Mouse (Mus musculus) midbrain, embryonic 14.5 days (tissue): ENCODE results near the gene Apol11a. TPM values are rescaled to one million over a fixed set of nuclear protein-coding genes. Genes with fewer than 3 reads are reported as not detected.
"Not testable (repeated sequence)": the region's sequence is repeated elsewhere in the genome, so short reads cannot be mapped to it uniquely, and the experiment has no call there.

Experiments
- ATAC-seq: fragments of 200-750 bp; cut with Nextera tagmentation; 2 replicates; pipeline ENCODE4 v1.8.0; 2017; ENCODE audit warnings: moderate number of reproducible peaks, moderate library complexity; ENCODE audit not compliant: low FRiP score, low TSS enrichment
- DNase-seq: peaks from one replicate; pipeline ENCODE4 v3.0.0-alpha.2; 2015
- H3K27ac ChIP-seq: fragments of 300-500 bp; sonication (generic); replicated peaks from 2 replicates; pipeline ENCODE4 v1.5.1; 2014; ENCODE audit warnings: mild to moderate bottlenecking, low read depth, low read length, moderate library complexity
- H3K27me3 ChIP-seq: fragments of 300-500 bp; sonication (generic); 2 replicates; pipeline ENCODE4 v1.6.1; 2014; ENCODE audit warnings: low read length, control low read depth, mixed read lengths; ENCODE audit not compliant: control insufficient read depth, insufficient read depth
- H3K36me3 ChIP-seq: fragments of 300-500 bp; sonication (generic); 2 replicates; pipeline ENCODE4 v1.6.1; 2014; ENCODE audit warnings: low read length, control low read depth; ENCODE audit not compliant: control insufficient read depth, insufficient read depth
- H3K4me1 ChIP-seq: fragments of 300-500 bp; sonication (generic); 2 replicates; pipeline ENCODE4 v1.6.1; 2014; ENCODE audit warnings: mild to moderate bottlenecking, antibody characterized with exemption, low read length, control low read depth; ENCODE audit not compliant: control insufficient read depth, insufficient read depth
- H3K4me2 ChIP-seq: fragments of 300-500 bp; sonication (generic); 2 replicates; pipeline ENCODE4 v1.6.1; 2014; ENCODE audit warnings: mild to moderate bottlenecking, low read length, moderate library complexity
- H3K4me3 ChIP-seq: fragments of 300-500 bp; sonication (generic); replicated peaks from 2 replicates; pipeline ENCODE4 v1.5.1; 2014; ENCODE audit warnings: low read depth, low read length
- H3K9ac ChIP-seq: fragments of 300-500 bp; sonication (generic); replicated peaks from 2 replicates; pipeline ENCODE4 v1.6.1; 2014; ENCODE audit warnings: mild to moderate bottlenecking, low read length, moderate library complexity
- H3K9me3 ChIP-seq: fragments of 300-500 bp; sonication (generic); 2 replicates; pipeline ENCODE4 v1.6.1; 2016; ENCODE audit warnings: low read length, control low read depth, mixed read lengths; ENCODE audit not compliant: control insufficient read depth
- WGBS: fragments of 180-500 bp; shearing (Covaris S2); extraction: QIAGEN DNeasy Blood & Tissue Kit; methylation state at CpG from one replicate; pipeline ENCODE4 v1.1.7; 2014; 5-methylcytosine and 5-hydroxymethylcytosine counted together
- polyA plus RNA-seq: library from polyadenylated mRNA; unstranded; fragments of >200 nt; fragmentation: Nextera tagmentation; extraction: Ambion mirVana; gene quantifications from 2 replicates; pipeline ENCODE4 v1.2.1, GENCODE M21; 2014

The Apol11a gene
- polyA plus RNA-seq, 1 experiment from 2014 or later = not detected

- Histone ChIP-seq H3K4me3 (no peak within 1 kb of the TSS), H3K36me3 (no peaks in the 10 kb centered on the region), H3K4me2 (no peak within 1 kb of the TSS), H3K4me1 (no peaks in the 10 kb centered on the region), H3K9ac (no peak within 1 kb of the TSS), H3K27ac (no peak within 1 kb of the TSS), H3K27me3 (no peaks in the 10 kb centered on the region), H3K9me3 (no peaks in the 10 kb centered on the region)
- ATAC-seq = no peak
- no peak for DNase-seq
Measured at GRCm38 (mm10) chr15:77533216-77533615, 25.1 kb downstream of the Apol11a start, which contains the start of gene Apol7c. Gene Apol7c (minus strand): TSS chr15:77533316.

- not testable (repeated sequence) for H3K9me3 ChIP-seq, ATAC-seq, H3K27ac ChIP-seq, H3K4me3 ChIP-seq, H3K9ac ChIP-seq, DNase-seq, H3K36me3 ChIP-seq, H3K4me1 ChIP-seq, H3K4me2 ChIP-seq, H3K27me3 ChIP-seq
- WGBS = 41% methylated on average over 1 of the region's 1 CpGs
Measured at GRCm38 (mm10) chr15:77539221-77539620, 31.1 kb downstream of the Apol11a start.

GRCm38 (mm10) chr15:77561792-77562191 is 53.7 kb downstream of the Apol11a start, which contains the start of gene 1700025B11Rik:
Gene 1700025B11Rik (minus strand): TSS chr15:77561892.
- no peak within 1 kb of the TSS for H3K4me3 ChIP-seq
- no peak for ATAC-seq
- H3K9ac ChIP-seq = no peak within 1 kb of the TSS

GRCm38 (mm10) chr15:77563219-77563618 is 55.1 kb downstream of the Apol11a start:
- ATAC-seq (no peak), DNase-seq (no peak)
- Histone ChIP-seq H3K4me2 (no peak overlapping the region), H3K4me3 (no peak overlapping the region), H3K9ac (no peak overlapping the region), H3K27ac (no peak overlapping the region), H3K27me3 (no peaks in the 10 kb centered on the region), H3K36me3 (no peaks in the 10 kb centered on the region), H3K9me3 (no peaks in the 10 kb centered on the region), H3K4me1 (no peaks in the 10 kb centered on the region)

More at GRCm38 (mm10) chr15:77561792-77562191, 53.7 kb downstream of the Apol11a start, which contains the start of gene 1700025B11Rik:
- H3K36me3 ChIP-seq = no peaks in the 10 kb centered on the region
- no peak within 1 kb of the TSS for H3K27ac ChIP-seq
- DNase-seq = no peak
- no peaks in the 10 kb centered on the region for H3K27me3 ChIP-seq
- H3K4me1 ChIP-seq = no peaks in the 10 kb centered on the region
- H3K9me3 ChIP-seq = no peaks in the 10 kb centered on the region
- no peak within 1 kb of the TSS for H3K4me2 ChIP-seq

Other genes with a start within 250 kb of the Apol11a start
- 195 and 282 TPM in 2 replicates for gene Rbfox2, start 201.3 kb upstream of the Apol11a start, polyA plus RNA-seq
- gene Apol7a, start 109.2 kb upstream of the Apol11a start, polyA plus RNA-seq = not detected in 2 replicates
- gene Apol9a, start 97.1 kb upstream of the Apol11a start, polyA plus RNA-seq = not detected in 2 replicates
- not detected in 2 replicates for gene Apol7b, start 60.8 kb upstream of the Apol11a start, polyA plus RNA-seq
- not detected in 2 replicates for gene Apol10a, start 31.2 kb upstream of the Apol11a start, polyA plus RNA-seq
- gene Apol7c, start 25.0 kb downstream of the Apol11a start, polyA plus RNA-seq = not detected in 2 replicates
- gene 1700025B11Rik, start 53.6 kb downstream of the Apol11a start, polyA plus RNA-seq = not detected in 2 replicates
- 0.20 TPM in 1 of 2 replicates, not detected in the other for gene Apol10b, start 87.9 kb downstream of the Apol11a start, polyA plus RNA-seq
- not detected in 2 replicates for gene Gm36245, start 91.0 kb downstream of the Apol11a start, polyA plus RNA-seq
- not detected in 2 replicates for gene Apol11b, start 135.0 kb downstream of the Apol11a start, polyA plus RNA-seq
- not detected in 2 replicates for gene Apol7e, start 190.6 kb downstream of the Apol11a start, polyA plus RNA-seq
- not detected in 2 replicates for gene Apol9b, start 220.8 kb downstream of the Apol11a start, polyA plus RNA-seq
- 0.11 TPM in 2 replicates for gene Apol8, start 248.7 kb downstream of the Apol11a start, polyA plus RNA-seq